Mouse (Mus musculus) thymus, adult 2 months (tissue): ENCODE results near the gene Mmp23.

Experiments used
- CTCF ChIP-seq: fragments of 200-500 bp; IDR thresholded peaks from 2 replicates; pipeline ENCODE4 v1.5.1; 2012; ENCODE audit warnings: mild to moderate bottlenecking, control low read depth, low read length, moderate library complexity, borderline replicate concordance; ENCODE audit not compliant: control insufficient read depth, poor library complexity, insufficient read depth; ENCODE audit errors: extremely low read depth
- POLR2A ChIP-seq: fragments of 200-500 bp; IDR thresholded peaks from 2 replicates; pipeline ENCODE4 v1.6.1; 2012; ENCODE audit warnings: mild to moderate bottlenecking, low read length, control low read depth, moderate library complexity; ENCODE audit not compliant: control insufficient read depth, poor library complexity, insufficient read depth; ENCODE audit errors: extremely low read depth

DNA sequence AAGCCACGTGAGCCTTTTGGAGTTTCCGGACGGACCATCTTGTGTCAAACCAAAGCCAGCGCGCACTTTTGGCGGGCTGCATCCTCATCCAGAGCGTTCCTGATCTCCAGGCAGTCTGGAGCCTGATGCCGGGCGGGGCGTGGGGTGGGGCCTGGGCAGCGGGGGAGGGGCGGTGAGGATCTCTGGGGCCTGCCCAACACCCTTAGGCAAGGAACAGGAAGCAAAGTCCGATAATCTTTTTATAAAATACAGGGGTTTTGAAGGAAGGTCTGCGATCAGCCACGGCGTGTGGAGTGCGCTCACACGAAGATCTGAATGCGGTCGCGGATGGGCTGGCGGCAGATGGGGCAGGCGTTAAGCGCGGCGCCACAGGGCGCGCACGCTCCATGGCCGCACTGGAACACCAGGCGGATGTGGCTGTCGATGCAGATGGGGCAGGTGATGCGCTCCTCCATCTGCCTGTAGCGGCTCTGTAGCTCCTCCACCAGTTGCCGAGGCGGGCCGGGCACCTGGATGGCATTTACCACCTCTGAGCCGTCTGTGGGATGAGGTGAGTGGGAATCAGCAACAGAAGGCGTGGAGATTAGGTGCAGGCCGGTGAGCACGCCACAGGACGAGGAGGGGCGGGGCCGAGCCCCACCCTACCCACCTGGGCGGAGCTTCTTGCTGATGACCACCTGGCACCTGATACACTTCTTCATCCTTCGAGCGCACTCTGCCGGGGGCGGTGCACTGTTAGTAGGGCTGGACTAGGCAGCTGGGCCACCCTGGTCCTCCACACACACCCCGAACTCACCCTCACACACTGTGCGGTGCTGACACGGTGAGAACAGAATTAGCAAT, 1.5 kb upstream of the Mmp23 start:
- 0 out of 2 replicates have a peak, but pooled peaks have one; percentile 18 for TF ChIP-seq CTCF
- no peak for TF ChIP-seq POLR2A
